Mouse (Mus musculus) small intestine, adult 2 months (tissue): ENCODE results near the gene Asic1. TPM values are rescaled to one million over a fixed set of nuclear protein-coding genes. Genes with fewer than 3 reads are reported as not detected.
"Not testable (repeated sequence)": the region's sequence is repeated elsewhere in the genome, so short reads cannot be mapped to it uniquely, and the experiment has no call there.

Source experiments
- H3K27ac ChIP-seq: fragments of 200-500 bp; 2 replicates; pipeline ENCODE4 v1.5.1; 2012; ENCODE audit warnings: low read depth, low read length, control low read depth, inconsistent platforms; ENCODE audit not compliant: insufficient read depth
- H3K27me3 ChIP-seq: fragments of 200-500 bp; 2 replicates; pipeline ENCODE4 v1.6.1; 2012; ENCODE audit warnings: mild to moderate bottlenecking, moderate library complexity, low read length, inconsistent platforms; ENCODE audit not compliant: control insufficient read depth, insufficient read depth
- H3K36me3 ChIP-seq: fragments of 200-500 bp; 2 replicates; pipeline ENCODE4 v1.6.1; 2012; ENCODE audit warnings: mild to moderate bottlenecking, low read length, control low read depth, inconsistent platforms; ENCODE audit not compliant: control insufficient read depth, insufficient read depth
- H3K4me1 ChIP-seq: fragments of 200-500 bp; 2 replicates; pipeline ENCODE4 v1.6.1; 2012; ENCODE audit warnings: low read length, inconsistent platforms, mixed read lengths; ENCODE audit not compliant: control insufficient read depth, insufficient read depth, insufficient read length
- H3K4me3 ChIP-seq: fragments of 200-500 bp; 2 replicates; pipeline ENCODE4 v1.5.1; 2012; ENCODE audit warnings: low read depth, mild to moderate bottlenecking, control low read depth, inconsistent platforms, low read length, moderate library complexity
- CTCF ChIP-seq: fragments of 200-500 bp; IDR thresholded peaks from 2 replicates; pipeline ENCODE4 v1.5.1; 2012; ENCODE audit warnings: low read depth, mild to moderate bottlenecking, control low read depth, inconsistent platforms, low read length, moderate library complexity, mixed read lengths; ENCODE audit not compliant: insufficient replicate concordance, insufficient read length; ENCODE audit errors: extremely low read depth
- POLR2A ChIP-seq: fragments of 200-500 bp; IDR thresholded peaks from 2 replicates; pipeline ENCODE4 v1.6.1; 2012; ENCODE audit warnings: low read depth, mild to moderate bottlenecking, control low read depth, inconsistent platforms, low read length, moderate library complexity
- whole genome bisulfite sequencing: fragments of 180-500 bp; shearing (Covaris S2); methylation state at CpG from one replicate; pipeline ENCODE4 v1.1.7; 2018; 5-methylcytosine and 5-hydroxymethylcytosine counted together
- polyA plus RNA-seq: library from polyadenylated mRNA; depleted of rRNA; stranded (reverse); fragments of >200 nt; gene quantifications from 2 replicates; pipeline ENCODE4 v1.2.3, GENCODE M21; 2012

The Asic1 gene
- polyA plus RNA-seq, 1 experiment = 0.70 TPM

GRCm38 (mm10) chr15:99690924-99691323 is 20.8 kb downstream of the Asic1 start:
- TF ChIP-seq CTCF (no peak), POLR2A (no peak)
- H3K36me3 ChIP-seq = no peaks in the 10 kb centered on the region
- no peak overlapping the region for H3K4me3 ChIP-seq
- H3K4me1 ChIP-seq = no peaks in the 10 kb centered on the region; the same call in 1 of the 2 replicates
- 48% methylated on average over 4 of the region's 4 CpGs for WGBS
- no peak overlapping the region for H3K27ac ChIP-seq
- H3K27me3 ChIP-seq = no peaks in the 10 kb centered on the region

- no peaks in the 10 kb centered on the region for H3K36me3 ChIP-seq
- H3K4me1 ChIP-seq = no peaks in the 10 kb centered on the region; the same call in 1 of the 2 replicates
- H3K4me3 ChIP-seq = no peak overlapping the region
- no peaks in the 10 kb centered on the region for H3K27me3 ChIP-seq
- 49% methylated on average over 9 of the region's 9 CpGs for WGBS
- H3K27ac ChIP-seq = no peak overlapping the region
- TF ChIP-seq CTCF (no peak), POLR2A (no peak)
Measured at GRCm38 (mm10) chr15:99691976-99692375, 21.8 kb downstream of the Asic1 start.

DNA sequence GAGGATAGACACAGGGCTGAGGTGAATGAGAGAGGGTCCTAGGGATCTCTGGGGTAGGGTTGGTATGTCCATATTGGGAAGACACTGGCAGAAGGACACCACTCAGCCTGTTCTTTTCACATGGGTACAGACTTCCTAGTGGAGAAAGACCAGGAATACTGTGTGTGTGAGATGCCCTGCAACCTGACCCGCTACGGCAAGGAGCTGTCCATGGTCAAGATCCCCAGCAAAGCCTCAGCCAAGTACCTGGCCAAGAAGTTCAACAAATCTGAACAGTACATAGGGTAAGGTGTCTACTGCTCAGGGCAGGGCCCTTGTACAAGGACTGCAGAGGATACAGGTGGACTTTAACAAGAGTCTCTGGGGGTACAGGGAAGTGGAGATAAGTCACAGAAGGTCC is 27.1 kb downstream of the Asic1 start:
- Histone ChIP-seq H3K36me3 (no peaks in the 10 kb centered on the region), H3K27ac (no peak overlapping the region), H3K4me3 (no peak overlapping the region), H3K27me3 (no peaks in the 10 kb centered on the region), H3K4me1 (peaks cover 19% of the 10 kb centered on the region)
- WGBS = 35% methylated on average over 2 of the region's 2 CpGs
- TF ChIP-seq POLR2A (no peak), CTCF (no peak)

DNA sequence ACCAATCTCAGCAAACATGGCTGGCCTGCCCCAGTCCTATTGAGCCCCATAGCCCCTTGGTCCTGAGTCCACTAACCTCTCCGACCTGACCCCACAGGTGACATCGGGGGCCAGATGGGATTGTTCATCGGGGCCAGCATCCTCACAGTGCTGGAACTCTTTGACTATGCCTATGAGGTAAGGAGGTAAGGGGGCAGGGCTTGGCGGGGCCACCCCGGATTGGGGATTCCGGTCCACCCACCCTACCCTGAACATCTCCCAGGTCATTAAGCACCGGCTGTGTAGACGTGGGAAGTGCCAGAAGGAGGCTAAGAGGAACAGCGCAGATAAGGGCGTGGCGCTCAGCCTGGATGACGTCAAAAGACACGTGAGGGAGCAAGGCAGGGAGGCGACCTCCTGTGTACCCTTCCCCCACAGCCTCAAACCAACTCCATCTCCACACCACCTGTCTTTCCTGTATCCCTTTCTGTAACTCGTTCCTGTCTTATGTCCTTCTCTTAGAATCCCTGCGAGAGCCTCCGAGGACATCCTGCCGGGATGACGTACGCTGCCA is 28.4 kb downstream of the Asic1 start:
- 43% methylated on average over 20 of the region's 20 CpGs for WGBS
- peaks cover 26% of the 10 kb centered on the region for H3K4me1 ChIP-seq
- H3K4me3 ChIP-seq = peak overlapping the region; percentile 5; the same call in 1 of the 2 replicates
- no peak overlapping the region for H3K27ac ChIP-seq
- no peak for TF ChIP-seq POLR2A
- TF ChIP-seq CTCF = no peak
- no peaks in the 10 kb centered on the region for H3K27me3 ChIP-seq
- no peaks in the 10 kb centered on the region for H3K36me3 ChIP-seq

DNA sequence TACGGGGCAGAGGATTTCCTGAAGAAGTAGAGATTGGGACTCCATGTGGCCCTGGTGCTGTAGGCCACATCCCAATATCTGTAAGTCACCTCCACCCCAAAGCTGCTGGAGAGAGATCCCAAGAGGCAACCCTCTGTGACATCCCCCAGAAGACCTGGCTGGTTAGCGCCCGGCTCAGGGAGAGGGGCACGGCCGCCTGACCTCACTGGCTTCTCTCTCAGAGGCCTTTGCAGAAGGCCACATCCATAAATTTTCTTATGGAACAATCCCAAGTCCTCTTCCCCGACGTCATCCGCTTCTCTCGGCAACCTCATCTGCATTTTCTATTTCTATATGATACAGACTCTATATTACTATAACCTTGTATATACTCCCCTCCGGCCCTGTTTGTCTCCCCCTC is 29.5 kb downstream of the Asic1 start:
- WGBS = 71% methylated on average over 10 of the region's 10 CpGs
- peak overlapping the region; percentile 53 for H3K27ac ChIP-seq

GRCm38 (mm10) chr15:99700219-99701106 is 30.3 kb downstream of the Asic1 start:
- peaks cover under 1% of the 10 kb centered on the region; the same call in 1 of the 2 replicates for H3K36me3 ChIP-seq
- H3K27me3 ChIP-seq = no peaks in the 10 kb centered on the region
- H3K27ac ChIP-seq = peak overlapping the region; percentile 97
- peak overlapping the region; percentile 63 for H3K4me3 ChIP-seq
- WGBS = 41% methylated on average over 18 of the region's 18 CpGs
- TF ChIP-seq POLR2A (peak; percentile 84), CTCF (no peak)
- peaks cover 34% of the 10 kb centered on the region for H3K4me1 ChIP-seq

More for the DNA sequence above, 29.5 kb downstream of the Asic1 start:
- Histone ChIP-seq H3K27me3 (no peaks in the 10 kb centered on the region), H3K36me3 (no peaks in the 10 kb centered on the region), H3K4me3 (peak overlapping the region; percentile 5; the same call in 1 of the 2 replicates), H3K4me1 (peaks cover 30% of the 10 kb centered on the region)
- no peak for TF ChIP-seq CTCF
- TF ChIP-seq POLR2A = no peak

- 36% methylated on average over 16 of the region's 16 CpGs for WGBS
- H3K4me3 ChIP-seq = peak overlapping the region; percentile 93
- H3K27ac ChIP-seq = peak overlapping the region; percentile 97
- H3K27me3 ChIP-seq, H3K36me3 ChIP-seq: not testable (repeated sequence)
- peaks cover 34% of the 10 kb centered on the region for H3K4me1 ChIP-seq
Measured at GRCm38 (mm10) chr15:99701640-99701998, 31.5 kb downstream of the Asic1 start.
